Mouse (Mus musculus) stomach, postnatal 0 days (tissue): Measurements from ENCODE around the gene Mob3a.

ENCODE experiments used
- CTCF ChIP-seq: IDR thresholded peaks from 2 replicates; pipeline ENCODE4 v1.5.1; 2016; ENCODE audit warnings: antibody characterized with exemption, low read depth, mild to moderate bottlenecking, moderate library complexity
- EP300 ChIP-seq: optimal IDR thresholded peaks from 2 replicates; pipeline ENCODE3; 2016; ENCODE audit warnings: antibody characterized with exemption

GRCm38 (mm10) chr10:80705479-80705878 lies 3.7 kb upstream of the Mob3a start:
- no peak for TF ChIP-seq CTCF
- TF ChIP-seq EP300 = no peak
